Mouse (Mus musculus) thymus, adult 2 months (tissue): ENCODE measurements around the gene Pigyl.

ENCODE experiments used
- CTCF ChIP-seq: fragments of 200-500 bp; IDR thresholded peaks from 2 replicates; pipeline ENCODE4 v1.5.1; 2012; ENCODE audit warnings: mild to moderate bottlenecking, control low read depth, low read length, moderate library complexity, borderline replicate concordance; ENCODE audit not compliant: control insufficient read depth, poor library complexity, insufficient read depth; ENCODE audit errors: extremely low read depth
- POLR2A ChIP-seq: fragments of 200-500 bp; IDR thresholded peaks from 2 replicates; pipeline ENCODE4 v1.6.1; 2012; ENCODE audit warnings: mild to moderate bottlenecking, low read length, control low read depth, moderate library complexity; ENCODE audit not compliant: control insufficient read depth, poor library complexity, insufficient read depth; ENCODE audit errors: extremely low read depth

- TF ChIP-seq CTCF (no peak), POLR2A (no peak)
Measured at GRCm38 (mm10) chr9:22144304-22144965, 12.2 kb upstream of the Pigyl start.
